Mouse (Mus musculus): ENCODE measurements around the gene Toe1. TPM values are rescaled to one million over a fixed set of nuclear protein-coding genes. Genes with fewer than 3 reads are reported as not detected.

Toe1 gene
- 8.2 and 10.8 TPM in 2 replicates for polyA plus RNA-seq (2021; fragmentation: Nextera tagmentation)
- long read RNA-seq, experiment 1, transcript Toe1-201 (8 exons, 2,090 nt): major isoform, 52 of 77 reads
- long read RNA-seq, experiment 1, partial matches to known transcripts: 1 of 77 reads
- long read RNA-seq, experiment 1, other reads (novel, unspliced or antisense): 24 of 77 reads
- long read RNA-seq, experiment 2, transcript Toe1-201 (8 exons, 2,090 nt): major isoform, 20 of 25 reads
- long read RNA-seq, experiment 2, partial matches to known transcripts: 2 of 25 reads
- long read RNA-seq, experiment 2, other reads (novel, unspliced or antisense): 1 of 25 reads

DNA sequence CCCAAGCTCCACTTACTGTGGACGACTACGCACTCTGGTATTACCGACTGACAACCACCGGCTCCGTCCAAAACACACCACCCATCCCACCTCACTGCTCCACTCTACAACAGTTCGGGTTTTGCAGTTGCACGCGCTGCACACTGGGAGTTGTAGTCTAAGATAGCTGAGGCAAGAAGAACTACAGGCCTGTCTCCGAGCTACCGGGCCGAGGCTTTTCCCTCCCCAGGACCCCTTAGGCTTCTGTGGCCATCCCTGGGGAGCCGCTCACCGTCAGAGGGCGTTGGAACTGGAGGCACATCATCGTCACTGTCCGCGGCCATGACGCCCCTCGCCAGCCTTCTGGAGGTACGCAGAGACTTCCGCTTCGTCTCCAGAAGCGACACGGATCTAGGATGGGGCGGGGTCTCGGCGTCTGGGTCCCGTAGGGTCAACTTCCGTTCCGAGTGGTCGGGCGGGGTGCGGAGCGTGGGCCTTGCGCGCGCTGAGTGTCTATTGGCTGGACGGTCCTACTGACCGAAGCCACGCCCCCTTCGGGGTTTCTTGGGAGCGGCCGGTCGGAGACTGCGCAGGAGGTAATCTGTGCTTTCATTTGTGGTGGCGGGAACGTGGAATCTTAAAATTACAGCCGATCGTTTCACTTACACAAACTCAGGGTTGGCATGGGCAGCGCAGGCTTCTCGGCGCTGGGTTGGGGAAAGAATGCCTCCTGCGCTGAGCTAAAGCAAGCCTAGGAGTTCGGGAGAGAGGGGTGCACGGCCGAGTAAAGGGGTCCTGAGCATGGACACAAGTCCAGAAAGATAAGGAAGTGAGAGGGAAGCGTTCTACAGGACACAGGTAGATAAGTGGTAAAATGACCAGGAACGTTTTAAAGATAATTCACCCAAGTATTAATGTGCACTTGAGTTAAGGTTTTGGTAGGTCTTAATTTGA, at the start of gene Toe1, which contains the start of gene Mutyh:
TSS of gene Toe1 (minus strand) at position 444 of the 933 bp plus-strand sequence.
TSS of gene Mutyh (plus strand) at position 527 of the 933 bp plus-strand sequence.

DNA sequence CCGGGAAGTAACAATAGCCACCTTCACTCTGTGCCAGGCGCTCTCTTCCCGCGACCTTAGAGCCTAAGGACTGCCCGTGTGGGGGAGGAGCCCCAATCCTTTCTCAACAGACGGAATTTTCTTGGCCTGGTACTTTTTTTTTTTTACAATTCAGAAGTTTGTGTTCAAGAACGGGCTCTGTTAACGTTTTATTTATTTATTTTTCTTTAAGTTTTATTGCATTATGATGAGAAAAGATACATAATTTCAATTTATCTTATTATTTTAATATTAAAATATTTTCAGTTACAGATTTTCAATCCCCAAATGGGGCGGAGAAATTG, 14.2 kb upstream of the Toe1 start, which contains the start of gene Hpdl:
TSS of gene Hpdl (minus strand) at position 14 of the 323 bp plus-strand sequence.

Other genes starting within 250 kb of the Toe1 start
- 5.2 and 5.8 TPM in 2 replicates for gene Gpbp1l1, start 250.0 kb downstream of the Toe1 start, polyA plus RNA-seq (2021; fragmentation: Nextera tagmentation)
- gene Ccdc17, start 211.0 kb downstream of the Toe1 start, polyA plus RNA-seq (2021; fragmentation: Nextera tagmentation): 1.8 and 3.2 TPM in 2 replicates
- 4.4 and 6.2 TPM in 2 replicates for gene Nasp, start 179.7 kb downstream of the Toe1 start, polyA plus RNA-seq (2021; fragmentation: Nextera tagmentation)
- 568 and 624 TPM in 2 replicates for gene Akr1a1, start 156.0 kb downstream of the Toe1 start, polyA plus RNA-seq (2021; fragmentation: Nextera tagmentation)
- 680 and 725 TPM in 2 replicates for gene Prdx1, start 122.1 kb downstream of the Toe1 start, polyA plus RNA-seq (2021; fragmentation: Nextera tagmentation)
- gene Mmachc, start 99.2 kb downstream of the Toe1 start, polyA plus RNA-seq (2021; fragmentation: Nextera tagmentation): 10.1 and 15.4 TPM in 2 replicates
- 4.1 and 4.8 TPM in 2 replicates for gene Ccdc163, start 99.1 kb downstream of the Toe1 start, polyA plus RNA-seq (2021; fragmentation: Nextera tagmentation)
- 2.4 and 2.5 TPM in 2 replicates for gene Tesk2, start 86.7 kb downstream of the Toe1 start, polyA plus RNA-seq (2021; fragmentation: Nextera tagmentation)
- 1.2 and 1.4 TPM in 2 replicates for gene Mutyh, start 83 bp upstream of the Toe1 start, polyA plus RNA-seq (2021; fragmentation: Nextera tagmentation)
- 2.2 and 2.4 TPM in 2 replicates for gene Hpdl, start 14.1 kb upstream of the Toe1 start, polyA plus RNA-seq (2021; fragmentation: Nextera tagmentation)
- gene Zswim5, start 69.7 kb upstream of the Toe1 start, polyA plus RNA-seq (2021; fragmentation: Nextera tagmentation): 0.75 and 0.85 TPM in 2 replicates
- 56.2 and 74.4 TPM in 2 replicates for gene Urod, start 186.8 kb upstream of the Toe1 start, polyA plus RNA-seq (2021; fragmentation: Nextera tagmentation)
- gene Hectd3, start 187.7 kb upstream of the Toe1 start, polyA plus RNA-seq (2021; fragmentation: Nextera tagmentation): 11.4 and 13.0 TPM in 2 replicates
- 20.0 and 23.7 TPM in 2 replicates for gene Eif2b3, start 211.8 kb upstream of the Toe1 start, polyA plus RNA-seq (2021; fragmentation: Nextera tagmentation)

Data from left cerebral cortex, adult 6 months (tissue).